Mouse (Mus musculus): Measurements from ENCODE around the gene Wnt4. TPM values are rescaled to one million over a fixed set of nuclear protein-coding genes. Genes with fewer than 3 reads are reported as not detected.

The Wnt4 gene
- total RNA-seq, 2 experiments from 2014 or later, result 5.7 to 9.8 TPM

Other genes starting within 250 kb of the Wnt4 start
- gene Zbtb40, start 228.7 kb upstream of the Wnt4 start, total RNA-seq (2021), result 1 to 10 TPM; 6.5 to 7.3 TPM
- gene Cdc42, start 80.2 kb downstream of the Wnt4 start, total RNA-seq (2021), result 100 to 1,000 TPM; 158 to 176 TPM
- gene Cela3a, start 132.3 kb downstream of the Wnt4 start, total RNA-seq (2021), result not detected
- gene Cela3b, start 153.1 kb downstream of the Wnt4 start, total RNA-seq (2021), result not detected
- not detected for gene 1700013G24Rik, start 175.8 kb downstream of the Wnt4 start, total RNA-seq (2021)
- 10 to 100 TPM; 84.4 to 94.7 TPM for gene Hspg2, start 191.3 kb downstream of the Wnt4 start, total RNA-seq (2021)

Measured in gastrocnemius, postnatal 36 days (tissue).